Mouse (Mus musculus) small intestine, adult 10 weeks (tissue): ENCODE data around the gene Ndel1. TPM values are rescaled to one million over a fixed set of nuclear protein-coding genes. Genes with fewer than 3 reads are reported as not detected.

ENCODE experiments used
- polyA plus RNA-seq: library from polyadenylated mRNA; stranded (reverse); fragments of 350-450 nt; fragmentation: Illumina TruSeq; extraction: RNeasy Lipid Tissue Mini Kit (QIAGEN cat#74804); gene quantifications from one replicate; pipeline ENCODE4 v1.2.3, GENCODE M21; 2014; ENCODE audit warnings: low replicate concordance

The Ndel1 gene
- 79.4 TPM for polyA plus RNA-seq

GRCm38 (mm10) chr11:68871748-68872147 lies at the start of gene Ndel1:
Gene Ndel1, minus strand, starts transcription at chr11:68871858.

GRCm38 (mm10) chr11:68901351-68902046 lies 29.8 kb upstream of the Ndel1 start, which contains the start of gene Rpl26:
Gene Rpl26, plus strand, starts transcription at chr11:68901583.

GRCm38 (mm10) chr11:68888253-68888652 lies 16.6 kb upstream of the Ndel1 start, which contains the start of gene Rnf222:
Gene Rnf222, plus strand, starts transcription at chr11:68888553.

Other genes with a start within 250 kb of the Ndel1 start
- 4.8 TPM for gene Myh10, start 180.3 kb downstream of the Ndel1 start, polyA plus RNA-seq
- not detected for gene Rnf222, start 16.7 kb upstream of the Ndel1 start, polyA plus RNA-seq
- 49.2 TPM for gene Rpl26, start 29.7 kb upstream of the Ndel1 start, polyA plus RNA-seq
- not detected for gene Odf4, start 55.2 kb upstream of the Ndel1 start, polyA plus RNA-seq
- gene Arhgef15, start 85.6 kb upstream of the Ndel1 start, polyA plus RNA-seq = 1.0 TPM
- gene Slc25a35, start 96.3 kb upstream of the Ndel1 start, polyA plus RNA-seq = 7.0 TPM
- gene Rangrf, start 103.3 kb upstream of the Ndel1 start, polyA plus RNA-seq = 3.4 TPM
- gene Pfas, start 136.6 kb upstream of the Ndel1 start, polyA plus RNA-seq = 4.7 TPM
- gene Ctc1, start 144.1 kb upstream of the Ndel1 start, polyA plus RNA-seq = 1.7 TPM
- 6.3 TPM for gene Aurkb, start 173.8 kb upstream of the Ndel1 start, polyA plus RNA-seq
- gene Borcs6, start 187.9 kb upstream of the Ndel1 start, polyA plus RNA-seq = 2.3 TPM
- 1.7 TPM for gene Tmem107, start 198.9 kb upstream of the Ndel1 start, polyA plus RNA-seq
- 53.2 TPM for gene Vamp2, start 216.6 kb upstream of the Ndel1 start, polyA plus RNA-seq
- gene Per1, start 223.4 kb upstream of the Ndel1 start, polyA plus RNA-seq = not detected
- gene Hes7, start 248.5 kb upstream of the Ndel1 start, polyA plus RNA-seq = not detected